Mouse (Mus musculus): ENCODE results near the gene Zfp148. TPM values are rescaled to one million over a fixed set of nuclear protein-coding genes. Genes with fewer than 3 reads are reported as not detected.
A peak's percentile ranks its signal among the peaks of the same experiment; 100 is the strongest.

Gene Zfp148
- polyA plus RNA-seq, 1 experiment from 2014 or later = 51.1 TPM

- H3K4me2 ChIP-seq (ENCODE audit: low read length) = no peak overlapping the region
- no peak overlapping the region for H3K4me3 ChIP-seq (replicated peaks; ENCODE audit: low read depth, low read length)
- no peak for ATAC-seq (ENCODE audit: low FRiP score, low TSS enrichment)
- H3K9ac ChIP-seq (replicated peaks; ENCODE audit: low read length) = no peak overlapping the region
- 91% methylated on average over 5 of the region's 5 CpGs for WGBS
- H3K27ac ChIP-seq (replicated peaks; ENCODE audit: low read depth, low read length) = no peak overlapping the region
- no peaks in the 10 kb centered on the region for H3K9me3 ChIP-seq (ENCODE audit: control insufficient read depth, low read length)
- no peaks in the 10 kb centered on the region for H3K36me3 ChIP-seq (ENCODE audit: control insufficient read depth, insufficient read depth, low read length)
- DNase-seq = no peak
- H3K27me3 ChIP-seq (ENCODE audit: control insufficient read depth, insufficient read depth, low read length) = no peaks in the 10 kb centered on the region
- H3K4me1 ChIP-seq (ENCODE audit: control insufficient read depth, insufficient read depth, low read length) = 0 out of 2 replicates have a peak, but pooled peaks cover 3% of the 10 kb centered on the region
Observed at GRCm38 (mm10) chr16:33414191-33414590, 33.6 kb downstream of the Zfp148 start.

- H3K27me3 ChIP-seq (ENCODE audit: control insufficient read depth, insufficient read depth, low read length) = no peaks in the 10 kb centered on the region
- H3K36me3 ChIP-seq (ENCODE audit: control insufficient read depth, insufficient read depth, low read length) = no peaks in the 10 kb centered on the region
- H3K27ac ChIP-seq (replicated peaks; ENCODE audit: low read depth, low read length) = no peak overlapping the region
- ATAC-seq (ENCODE audit: low FRiP score, low TSS enrichment) = no peak
- H3K4me3 ChIP-seq (replicated peaks; ENCODE audit: low read depth, low read length) = no peak overlapping the region
- WGBS = 85% methylated on average over 5 of the region's 5 CpGs
- H3K4me1 ChIP-seq (ENCODE audit: control insufficient read depth, insufficient read depth, low read length) = 0 out of 2 replicates have a peak, but pooled peaks cover 3% of the 10 kb centered on the region
- no peak overlapping the region for H3K9ac ChIP-seq (replicated peaks; ENCODE audit: low read length)
- DNase-seq = no peak
- no peak overlapping the region for H3K4me2 ChIP-seq (ENCODE audit: low read length)
- H3K9me3 ChIP-seq (ENCODE audit: control insufficient read depth, low read length) = no peaks in the 10 kb centered on the region
Observed at GRCm38 (mm10) chr16:33415607-33416006, 35.0 kb downstream of the Zfp148 start.

GRCm38 (mm10) chr16:33428327-33428726 is 47.7 kb downstream of the Zfp148 start:
- Histone ChIP-seq H3K4me3 (replicated peaks; ENCODE audit: low read depth, low read length) (no peak overlapping the region), H3K27me3 (ENCODE audit: control insufficient read depth, insufficient read depth, low read length) (no peaks in the 10 kb centered on the region), H3K4me1 (ENCODE audit: control insufficient read depth, insufficient read depth, low read length) (no peaks in the 10 kb centered on the region), H3K27ac (replicated peaks; ENCODE audit: low read depth, low read length) (0 out of 2 replicates have a peak overlapping the region, but pooled peaks have one; percentile 2), H3K9ac (replicated peaks; ENCODE audit: low read length) (no peak overlapping the region), H3K4me2 (ENCODE audit: low read length) (no peak overlapping the region), H3K36me3 (ENCODE audit: control insufficient read depth, insufficient read depth, low read length) (peaks cover 22% of the 10 kb centered on the region), H3K9me3 (ENCODE audit: control insufficient read depth, low read length) (no peaks in the 10 kb centered on the region)
- DNase-seq = peak; percentile 43
- WGBS = 14% methylated on average over 3 of the region's 3 CpGs
- ATAC-seq (ENCODE audit: low FRiP score, low TSS enrichment) = no peak

- WGBS = 97% methylated on average over 2 of the region's 2 CpGs
- no peak overlapping the region for H3K4me2 ChIP-seq (ENCODE audit: low read length)
- H3K27me3 ChIP-seq (ENCODE audit: control insufficient read depth, insufficient read depth, low read length) = no peaks in the 10 kb centered on the region
- H3K36me3 ChIP-seq (ENCODE audit: control insufficient read depth, insufficient read depth, low read length) = peaks cover 19% of the 10 kb centered on the region
- no peaks in the 10 kb centered on the region for H3K4me1 ChIP-seq (ENCODE audit: control insufficient read depth, insufficient read depth, low read length)
- H3K4me3 ChIP-seq (replicated peaks; ENCODE audit: low read depth, low read length) = no peak overlapping the region
- H3K27ac ChIP-seq (replicated peaks; ENCODE audit: low read depth, low read length) = no peak overlapping the region
- DNase-seq (no peak), ATAC-seq (ENCODE audit: low FRiP score, low TSS enrichment) (no peak)
- H3K9me3 ChIP-seq (ENCODE audit: control insufficient read depth, low read length) = no peaks in the 10 kb centered on the region
- no peak overlapping the region for H3K9ac ChIP-seq (replicated peaks; ENCODE audit: low read length)
Observed at GRCm38 (mm10) chr16:33431660-33432059, 51.0 kb downstream of the Zfp148 start.

GRCm38 (mm10) chr16:33441065-33441464 is 60.4 kb downstream of the Zfp148 start:
- Histone ChIP-seq H3K27ac (replicated peaks; ENCODE audit: low read depth, low read length) (no peak overlapping the region), H3K9me3 (ENCODE audit: control insufficient read depth, low read length) (no peaks in the 10 kb centered on the region)

GRCm38 (mm10) chr16:33446830-33447229 is 66.2 kb downstream of the Zfp148 start:
- Histone ChIP-seq H3K9me3 (ENCODE audit: control insufficient read depth, low read length) (no peaks in the 10 kb centered on the region), H3K4me3 (replicated peaks; ENCODE audit: low read depth, low read length) (no peak overlapping the region), H3K27me3 (ENCODE audit: control insufficient read depth, insufficient read depth, low read length) (no peaks in the 10 kb centered on the region), H3K36me3 (ENCODE audit: control insufficient read depth, insufficient read depth, low read length) (no peaks in the 10 kb centered on the region), H3K4me2 (ENCODE audit: low read length) (no peak overlapping the region), H3K4me1 (ENCODE audit: control insufficient read depth, insufficient read depth, low read length) (peaks cover 6% of the 10 kb centered on the region; the same call in 1 of the 2 replicates), H3K9ac (replicated peaks; ENCODE audit: low read length) (no peak overlapping the region), H3K27ac (replicated peaks; ENCODE audit: low read depth, low read length) (no peak overlapping the region)
- 73% methylated on average over 5 of the region's 5 CpGs for WGBS
- DNase-seq = no peak
- no peak for ATAC-seq (ENCODE audit: low FRiP score, low TSS enrichment)

More at GRCm38 (mm10) chr16:33441065-33441464, 60.4 kb downstream of the Zfp148 start:
- Histone ChIP-seq H3K4me3 (replicated peaks; ENCODE audit: low read depth, low read length) (no peak overlapping the region), H3K27me3 (ENCODE audit: control insufficient read depth, insufficient read depth, low read length) (no peaks in the 10 kb centered on the region), H3K36me3 (ENCODE audit: control insufficient read depth, insufficient read depth, low read length) (peaks cover 7% of the 10 kb centered on the region), H3K4me2 (ENCODE audit: low read length) (no peak overlapping the region), H3K9ac (replicated peaks; ENCODE audit: low read length) (no peak overlapping the region), H3K4me1 (ENCODE audit: control insufficient read depth, insufficient read depth, low read length) (no peaks in the 10 kb centered on the region; the same call in 1 of the 2 replicates)
- 91% methylated on average over 6 of the region's 6 CpGs for WGBS
- DNase-seq (no peak), ATAC-seq (ENCODE audit: low FRiP score, low TSS enrichment) (no peak)

- H3K36me3 ChIP-seq (ENCODE audit: control insufficient read depth, insufficient read depth, low read length) = peaks cover 7% of the 10 kb centered on the region; the same call in 1 of the 2 replicates
- no peak overlapping the region for H3K4me3 ChIP-seq (replicated peaks; ENCODE audit: low read depth, low read length)
- no peaks in the 10 kb centered on the region for H3K9me3 ChIP-seq (ENCODE audit: control insufficient read depth, low read length)
- H3K27me3 ChIP-seq (ENCODE audit: control insufficient read depth, insufficient read depth, low read length) = no peaks in the 10 kb centered on the region
- ATAC-seq (ENCODE audit: low FRiP score, low TSS enrichment) (no peak), DNase-seq (no peak)
- 93% methylated on average over 2 of the region's 2 CpGs for WGBS
- H3K27ac ChIP-seq (replicated peaks; ENCODE audit: low read depth, low read length) = no peak overlapping the region
- H3K4me2 ChIP-seq (ENCODE audit: low read length) = no peak overlapping the region
- H3K9ac ChIP-seq (replicated peaks; ENCODE audit: low read length) = no peak overlapping the region
- 0 out of 2 replicates have a peak, but pooled peaks cover 7% of the 10 kb centered on the region for H3K4me1 ChIP-seq (ENCODE audit: control insufficient read depth, insufficient read depth, low read length)
Observed at GRCm38 (mm10) chr16:33453826-33454225, 73.2 kb downstream of the Zfp148 start.

GRCm38 (mm10) chr16:33454306-33454705 is 73.7 kb downstream of the Zfp148 start:
- ATAC-seq (ENCODE audit: low FRiP score, low TSS enrichment) (no peak), DNase-seq (no peak)
- H3K9ac ChIP-seq (replicated peaks; ENCODE audit: low read length) = no peak overlapping the region
- H3K4me3 ChIP-seq (replicated peaks; ENCODE audit: low read depth, low read length) = no peak overlapping the region
- no peaks in the 10 kb centered on the region for H3K27me3 ChIP-seq (ENCODE audit: control insufficient read depth, insufficient read depth, low read length)
- H3K4me2 ChIP-seq (ENCODE audit: low read length) = no peak overlapping the region
- H3K36me3 ChIP-seq (ENCODE audit: control insufficient read depth, insufficient read depth, low read length) = peaks cover 10% of the 10 kb centered on the region
- H3K9me3 ChIP-seq (ENCODE audit: control insufficient read depth, low read length) = no peaks in the 10 kb centered on the region
- 58% methylated on average over 2 of the region's 2 CpGs for WGBS
- H3K4me1 ChIP-seq (ENCODE audit: control insufficient read depth, insufficient read depth, low read length) = 0 out of 2 replicates have a peak, but pooled peaks cover 7% of the 10 kb centered on the region
- 0 out of 2 replicates have a peak overlapping the region, but pooled peaks have one; percentile 5 for H3K27ac ChIP-seq (replicated peaks; ENCODE audit: low read depth, low read length)

GRCm38 (mm10) chr16:33455263-33455910 is 74.8 kb downstream of the Zfp148 start:
- H3K36me3 ChIP-seq (ENCODE audit: control insufficient read depth, insufficient read depth, low read length) = peaks cover 15% of the 10 kb centered on the region
- no peak overlapping the region for H3K27ac ChIP-seq (replicated peaks; ENCODE audit: low read depth, low read length)
- ATAC-seq (ENCODE audit: low FRiP score, low TSS enrichment) (no peak), DNase-seq (no peak)
- no peaks in the 10 kb centered on the region for H3K27me3 ChIP-seq (ENCODE audit: control insufficient read depth, insufficient read depth, low read length)
- H3K4me2 ChIP-seq (ENCODE audit: low read length) = no peak overlapping the region
- no peak overlapping the region for H3K4me3 ChIP-seq (replicated peaks; ENCODE audit: low read depth, low read length)
- 0 out of 2 replicates have a peak, but pooled peaks cover 7% of the 10 kb centered on the region for H3K4me1 ChIP-seq (ENCODE audit: control insufficient read depth, insufficient read depth, low read length)
- WGBS = 91% methylated on average over 6 of the region's 6 CpGs
- H3K9me3 ChIP-seq (ENCODE audit: control insufficient read depth, low read length) = no peaks in the 10 kb centered on the region
- no peak overlapping the region for H3K9ac ChIP-seq (replicated peaks; ENCODE audit: low read length)
